Mouse (Mus musculus): ENCODE data around the gene Syna. TPM values are rescaled to one million over a fixed set of nuclear protein-coding genes. Genes with fewer than 3 reads are reported as not detected.

The Syna gene
- polyA plus RNA-seq, 1 experiment = 0.04 TPM

DNA sequence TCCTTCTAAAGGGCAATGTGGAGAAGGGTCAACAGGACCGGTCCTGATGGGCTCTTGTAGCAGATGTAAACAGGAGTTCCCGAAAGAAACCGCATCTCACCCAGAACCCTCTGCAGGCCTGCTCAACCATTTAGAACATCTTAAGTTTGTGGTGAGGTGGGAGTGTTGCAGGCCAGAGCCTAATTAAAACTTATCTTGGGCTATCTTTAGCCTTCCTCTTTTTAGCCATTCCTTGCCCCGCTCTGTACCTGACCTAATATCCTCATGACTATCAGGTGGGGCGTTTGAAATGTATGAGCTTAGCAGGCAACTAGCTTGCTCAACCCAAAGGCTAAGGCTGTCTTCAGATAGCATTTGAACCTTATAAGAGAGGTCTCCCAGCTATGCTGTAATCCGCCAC, 5.7 kb upstream of the Syna start:
- TF ChIP-seq POLR2A (IDR thresholded peaks at IDR 0.05; ENCODE audit: borderline replicate concordance, extremely low read depth, insufficient read depth, insufficient read length, poor library complexity, severe bottlenecking) (no peak), CTCF (IDR thresholded peaks at IDR 0.05; ENCODE audit: borderline replicate concordance, extremely low read depth, insufficient read depth, insufficient read length) (no peak)
- DNase-seq (ENCODE audit: low read depth) = no peak

DNA sequence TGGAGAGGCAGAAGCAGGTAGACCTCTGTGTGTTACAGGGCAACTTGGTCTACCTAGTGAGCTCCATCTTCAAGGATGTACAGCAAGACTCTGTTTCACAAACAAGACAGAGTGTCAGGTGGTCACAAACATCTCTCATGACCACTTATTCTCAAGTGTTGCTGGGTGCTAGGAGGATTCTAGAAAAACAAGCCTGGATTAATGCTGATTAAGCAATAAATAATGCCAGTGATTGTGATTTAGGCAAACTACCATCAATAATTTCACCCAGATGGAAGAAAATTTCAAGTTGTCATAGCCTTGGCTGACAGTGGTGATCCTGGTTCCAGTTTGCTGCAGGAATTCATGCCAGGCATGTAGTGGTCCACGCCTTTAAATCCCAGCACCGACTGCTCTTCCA, 4.3 kb upstream of the Syna start:
- no peak for DNase-seq (ENCODE audit: low read depth)
- TF ChIP-seq POLR2A (IDR thresholded peaks at IDR 0.05; ENCODE audit: borderline replicate concordance, extremely low read depth, insufficient read depth, insufficient read length, poor library complexity, severe bottlenecking) (no peak), CTCF (IDR thresholded peaks at IDR 0.05; ENCODE audit: borderline replicate concordance, extremely low read depth, insufficient read depth, insufficient read length) (no peak)

DNA sequence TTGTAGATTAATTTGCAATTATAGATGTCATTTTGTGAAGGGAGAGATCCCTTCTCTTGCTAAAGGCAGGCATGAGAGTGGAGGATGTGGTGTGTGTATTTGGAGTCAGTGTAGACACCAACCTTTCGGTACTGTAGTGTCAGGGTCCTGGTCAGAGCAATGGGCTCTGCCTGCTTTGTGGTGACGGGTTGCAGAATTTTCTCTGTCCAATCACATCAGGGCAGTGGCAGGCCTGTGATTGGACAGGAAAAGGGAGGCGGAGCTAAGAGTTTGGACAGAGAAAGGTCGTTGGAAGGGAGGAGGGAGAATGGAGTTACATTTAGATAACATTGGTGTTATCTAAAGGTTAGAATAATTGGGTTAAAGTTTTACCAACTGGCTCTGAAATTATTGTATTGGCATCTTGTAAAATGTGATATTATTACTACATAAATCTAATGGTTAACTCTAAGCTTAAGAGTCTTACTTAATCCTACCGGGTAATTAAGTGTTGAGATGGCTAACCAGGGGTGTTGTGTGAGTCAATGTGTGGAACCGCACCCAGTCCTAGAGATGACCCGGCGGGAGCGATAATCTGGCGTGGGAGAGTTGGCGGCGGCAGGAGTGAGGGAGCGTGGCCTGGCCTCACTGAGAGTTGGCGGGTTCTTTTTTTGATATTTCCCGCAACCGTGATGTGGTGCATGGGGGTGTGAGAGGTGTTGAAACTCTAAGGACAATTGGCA, 640 bp upstream of the Syna start:
- no peak for TF ChIP-seq POLR2A (IDR thresholded peaks at IDR 0.05; ENCODE audit: borderline replicate concordance, extremely low read depth, insufficient read depth, insufficient read length, poor library complexity, severe bottlenecking)
- DNase-seq (ENCODE audit: low read depth) = no peak

DNA sequence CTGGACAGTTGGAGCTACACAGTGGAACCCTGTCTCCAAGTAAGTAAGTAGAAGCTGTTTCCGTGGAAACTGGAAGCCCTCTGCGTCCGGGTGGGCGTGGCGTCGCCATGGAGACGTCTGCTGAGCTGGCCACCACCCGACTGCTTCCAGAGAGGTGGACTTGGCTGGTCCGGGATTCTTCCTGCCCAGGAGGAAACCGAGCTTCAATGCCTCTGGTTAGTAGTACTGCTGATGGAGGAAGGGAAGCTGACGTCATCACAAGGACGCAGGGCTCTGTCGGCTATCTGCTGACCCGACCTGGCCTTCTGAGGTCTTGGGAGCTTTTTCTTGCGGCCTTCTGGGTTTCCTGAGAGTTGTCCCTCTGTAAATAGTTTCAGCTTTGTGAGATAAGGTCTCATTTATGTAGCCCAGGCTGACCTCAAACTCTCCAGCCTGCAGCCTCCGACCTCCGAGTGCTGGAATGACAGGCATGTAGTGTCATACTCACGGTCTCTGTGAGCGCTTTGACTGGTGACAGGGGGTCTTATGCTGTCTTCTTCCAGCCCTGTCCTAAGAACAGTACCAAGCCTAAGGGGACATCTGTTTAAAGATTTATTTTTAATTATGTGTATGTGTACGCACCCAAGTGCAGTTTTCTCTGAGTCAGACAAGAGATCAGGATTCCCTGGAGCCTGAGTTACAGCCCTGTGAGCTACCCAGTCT, 4.4 kb downstream of the Syna start:
- DNase-seq (ENCODE audit: low read depth) = peak; percentile 90
- TF ChIP-seq POLR2A (IDR thresholded peaks at IDR 0.05; ENCODE audit: borderline replicate concordance, extremely low read depth, insufficient read depth, insufficient read length, poor library complexity, severe bottlenecking) (no peak), CTCF (IDR thresholded peaks at IDR 0.05; ENCODE audit: borderline replicate concordance, extremely low read depth, insufficient read depth, insufficient read length) (no peak)

DNA sequence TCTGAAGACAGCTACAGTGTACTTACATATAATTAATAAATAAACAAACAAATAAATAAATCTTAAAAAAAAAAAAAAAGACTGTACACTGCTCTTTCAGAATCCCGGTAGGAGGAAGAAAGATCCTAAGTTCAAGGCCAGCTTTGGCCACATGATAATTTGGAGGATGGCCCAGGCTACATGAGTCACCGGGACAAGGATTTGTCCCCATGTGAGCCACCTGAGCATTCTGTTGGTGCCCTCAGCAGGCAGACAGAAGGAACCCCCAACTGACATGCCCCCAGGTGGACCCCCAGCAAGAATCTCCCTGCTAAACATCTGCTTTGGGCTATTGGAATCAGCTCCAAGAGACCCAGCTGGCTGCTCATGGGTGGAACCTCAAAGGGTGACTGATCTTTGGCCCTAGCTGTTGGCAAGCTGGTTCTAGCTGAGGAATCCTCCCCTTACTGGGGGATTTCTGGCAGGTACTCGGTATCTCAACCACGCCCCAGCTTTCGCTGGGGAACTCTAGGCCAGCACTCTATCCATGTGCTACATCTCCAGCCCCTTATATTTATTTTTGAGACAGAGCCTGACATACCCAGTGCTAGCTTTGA, 5.9 kb downstream of the Syna start:
- TF ChIP-seq CTCF (IDR thresholded peaks at IDR 0.05; ENCODE audit: borderline replicate concordance, extremely low read depth, insufficient read depth, insufficient read length) = no peak
- no peak for TF ChIP-seq POLR2A (IDR thresholded peaks at IDR 0.05; ENCODE audit: borderline replicate concordance, extremely low read depth, insufficient read depth, insufficient read length, poor library complexity, severe bottlenecking)
- no peak for DNase-seq (ENCODE audit: low read depth)

DNA sequence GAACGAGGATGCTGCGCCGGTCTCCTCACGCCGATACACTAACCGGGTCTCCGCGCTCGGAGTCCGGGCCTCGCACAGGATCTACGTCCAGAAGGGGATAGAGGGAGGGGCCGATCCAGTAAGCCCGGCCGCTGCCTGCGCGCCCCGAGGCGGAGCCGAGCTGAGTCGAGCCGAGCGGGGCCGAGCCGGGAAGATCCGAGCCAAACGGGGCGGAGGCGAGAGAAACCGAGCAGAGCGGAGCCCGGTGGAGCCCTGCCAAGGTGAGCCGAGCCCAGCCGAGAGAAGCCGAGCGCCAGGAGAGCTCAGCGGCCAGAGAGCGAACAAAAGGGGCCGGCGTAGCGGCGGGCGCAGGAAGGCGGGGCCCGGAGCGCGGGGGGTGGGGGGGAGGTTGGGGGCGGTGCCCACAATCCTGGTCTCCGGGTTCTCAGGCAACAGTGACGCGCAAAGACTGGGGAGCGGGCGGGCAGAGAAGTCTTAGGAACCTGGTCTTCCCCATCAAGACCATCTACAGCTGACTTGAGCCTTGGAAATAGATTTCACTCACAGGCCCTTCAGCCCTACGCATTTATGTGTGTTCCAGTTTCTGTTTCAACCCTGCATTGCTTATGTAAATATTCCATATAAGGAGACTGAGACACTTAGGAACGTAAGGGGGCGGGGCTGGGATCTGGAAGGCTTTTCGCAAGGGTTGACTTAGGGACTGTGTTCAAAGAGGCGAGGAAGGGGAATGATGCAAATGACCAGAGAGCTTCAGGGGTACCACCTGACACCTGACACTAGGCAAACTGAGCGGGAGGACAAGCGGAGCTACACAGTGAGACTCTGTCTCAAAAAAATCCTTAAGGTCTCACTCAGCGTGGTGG, 7.6 kb downstream of the Syna start, which contains the start of gene Clip2:
Gene Clip2 (minus strand): TSS at position 325 of the 863 bp plus-strand sequence.
- peak; percentile 98 for DNase-seq (ENCODE audit: low read depth)
- TF ChIP-seq CTCF (IDR thresholded peaks at IDR 0.05; ENCODE audit: borderline replicate concordance, extremely low read depth, insufficient read depth, insufficient read length) (no peak), POLR2A (IDR thresholded peaks at IDR 0.05; ENCODE audit: borderline replicate concordance, extremely low read depth, insufficient read depth, insufficient read length, poor library complexity, severe bottlenecking) (peak; percentile 68)

DNA sequence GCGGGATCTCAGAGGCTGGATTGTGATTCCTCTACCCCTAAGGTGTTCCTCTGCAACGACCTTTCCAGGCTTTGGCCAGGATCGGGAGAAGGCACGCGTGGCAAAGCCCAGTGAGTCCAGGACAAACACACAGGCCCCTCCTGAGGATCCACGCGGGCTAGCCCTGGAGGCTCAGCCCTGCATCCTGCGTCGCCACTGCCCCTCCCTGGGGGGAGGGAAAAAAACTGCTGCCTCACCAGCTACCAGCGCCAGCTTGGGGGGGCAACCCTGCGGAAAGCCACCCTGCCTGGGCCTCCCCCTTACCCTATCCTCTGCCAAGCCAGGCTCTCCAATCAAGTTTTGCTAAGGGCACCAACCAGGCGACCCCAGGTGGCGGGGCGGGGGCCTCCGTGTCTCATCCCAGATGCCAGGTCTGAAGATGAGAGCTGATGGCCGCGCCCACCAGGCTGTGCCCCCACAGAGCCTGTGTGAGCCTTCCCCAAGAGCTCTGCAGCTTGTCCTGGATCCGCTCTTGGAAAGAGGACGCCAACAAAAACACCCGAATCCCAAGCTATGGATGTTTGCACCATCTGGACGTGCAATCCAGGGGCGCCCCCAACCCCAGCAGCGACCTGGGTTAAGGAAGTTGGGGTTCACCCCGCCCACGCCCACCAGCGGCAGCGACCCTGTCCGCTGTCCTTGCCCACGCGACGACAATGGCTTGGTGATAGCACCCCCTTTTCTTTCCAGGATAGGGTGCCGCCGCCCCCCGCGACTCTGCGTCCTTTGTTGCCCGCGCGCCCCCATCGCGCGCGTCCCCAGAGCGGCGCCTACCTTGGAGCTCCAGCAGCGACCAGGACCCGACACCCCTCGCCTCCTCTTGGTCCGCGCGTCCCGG, 8.5 kb downstream of the Syna start:
- TF ChIP-seq POLR2A (IDR thresholded peaks at IDR 0.05; ENCODE audit: borderline replicate concordance, extremely low read depth, insufficient read depth, insufficient read length, poor library complexity, severe bottlenecking) (no peak), CTCF (IDR thresholded peaks at IDR 0.05; ENCODE audit: borderline replicate concordance, extremely low read depth, insufficient read depth, insufficient read length) (no peak)

DNA sequence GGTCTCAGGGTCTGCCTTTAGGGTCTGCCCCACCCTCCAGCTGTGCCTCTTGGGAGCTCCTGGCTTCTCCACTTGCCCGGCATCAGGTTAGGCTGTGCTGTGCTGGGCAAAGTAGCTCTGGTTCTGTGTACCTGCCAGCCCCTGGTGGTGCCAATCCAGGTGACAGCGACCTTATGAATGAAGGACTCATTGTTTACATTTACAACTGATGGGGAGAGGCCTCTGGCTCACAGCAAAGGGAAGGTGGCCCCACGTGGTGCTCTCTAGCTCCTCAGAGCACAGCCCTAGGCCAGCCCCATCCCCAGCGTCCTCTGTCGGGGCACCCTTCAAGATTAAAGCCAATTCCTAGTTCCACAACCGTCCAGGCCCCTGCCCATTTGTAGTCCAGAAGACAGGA, 9.1 kb downstream of the Syna start:
- no peak for DNase-seq (ENCODE audit: low read depth)
- TF ChIP-seq CTCF (IDR thresholded peaks at IDR 0.05; ENCODE audit: borderline replicate concordance, extremely low read depth, insufficient read depth, insufficient read length) (no peak), POLR2A (IDR thresholded peaks at IDR 0.05; ENCODE audit: borderline replicate concordance, extremely low read depth, insufficient read depth, insufficient read length, poor library complexity, severe bottlenecking) (no peak)

More for the DNA sequence above, 8.5 kb downstream of the Syna start:
- peak; percentile 81 for DNase-seq (ENCODE audit: low read depth)

DNA sequence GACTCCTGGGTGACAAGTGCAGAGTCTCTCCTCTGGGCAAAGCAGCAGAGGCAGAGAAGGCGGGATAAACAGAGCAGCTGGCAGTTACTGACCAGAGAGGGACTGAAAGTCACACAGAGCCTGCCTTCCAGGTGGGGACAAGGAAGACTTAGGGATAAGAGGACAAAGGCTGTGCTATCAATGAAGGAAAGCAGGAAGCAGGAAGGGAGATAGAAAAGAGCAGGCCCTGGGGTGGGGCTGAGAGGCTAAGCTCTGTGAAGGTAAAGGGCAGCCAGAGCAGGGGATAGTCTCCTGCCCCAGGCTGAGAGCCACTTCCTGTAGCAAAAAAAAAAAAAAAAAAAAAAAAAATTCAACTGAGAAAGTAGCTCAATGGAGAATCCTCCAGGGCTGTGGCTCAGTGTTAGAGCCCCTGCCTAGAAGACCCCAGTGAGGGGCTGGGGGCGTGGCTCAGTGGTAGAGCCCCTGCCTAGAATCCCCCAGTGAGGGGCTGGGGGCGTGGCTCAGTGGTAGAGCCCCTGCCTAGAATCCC, 10.3 kb downstream of the Syna start:
- TF ChIP-seq POLR2A (IDR thresholded peaks at IDR 0.05; ENCODE audit: borderline replicate concordance, extremely low read depth, insufficient read depth, insufficient read length, poor library complexity, severe bottlenecking) = no peak
- no peak for TF ChIP-seq CTCF (IDR thresholded peaks at IDR 0.05; ENCODE audit: borderline replicate concordance, extremely low read depth, insufficient read depth, insufficient read length)
- no peak for DNase-seq (ENCODE audit: low read depth)

DNA sequence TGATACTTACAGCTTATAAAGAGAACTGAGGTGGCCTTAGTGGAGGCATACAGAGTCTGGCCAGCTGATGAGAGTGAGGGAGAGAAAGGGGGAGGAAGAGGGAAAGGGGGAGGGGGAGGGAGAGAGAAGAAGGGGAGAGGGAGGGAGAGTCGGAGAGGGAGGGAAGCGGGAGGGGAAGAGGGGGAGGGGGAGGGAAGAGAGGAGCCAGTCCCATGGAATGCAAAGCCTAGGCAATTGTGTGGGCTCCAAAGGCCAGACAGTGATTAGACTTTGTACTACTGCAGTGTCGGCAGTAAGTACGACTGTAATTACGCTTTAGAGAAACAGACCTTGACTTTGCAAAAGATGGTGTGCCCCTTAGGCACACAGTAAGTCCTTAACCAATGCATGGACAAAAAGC, 11.7 kb downstream of the Syna start:
- TF ChIP-seq CTCF (IDR thresholded peaks at IDR 0.05; ENCODE audit: borderline replicate concordance, extremely low read depth, insufficient read depth, insufficient read length) (no peak), POLR2A (IDR thresholded peaks at IDR 0.05; ENCODE audit: borderline replicate concordance, extremely low read depth, insufficient read depth, insufficient read length, poor library complexity, severe bottlenecking) (no peak)
- DNase-seq (ENCODE audit: low read depth) = peak; percentile 35

Measured in brain, embryonic 14.5 days (tissue).